Mouse (Mus musculus) embryonic facial prominence, embryonic 11.5 days (tissue): Measurements from ENCODE around the gene Ldlrad3. TPM values are rescaled to one million over a fixed set of nuclear protein-coding genes. Genes with fewer than 3 reads are reported as not detected.

Source experiments
- ATAC-seq: fragments of 200-750 bp; cut with Nextera tagmentation; replicated peaks from 2 replicates; pipeline ENCODE4 v1.8.0; 2017; ENCODE audit warnings: low read depth; ENCODE audit not compliant: insufficient number of reproducible peaks, low FRiP score, low TSS enrichment
- DNase-seq: peaks from one replicate; pipeline ENCODE4 v3.0.0-alpha.2; 2015; ENCODE audit warnings: low spot score
- H3K27ac ChIP-seq: fragments of 300-500 bp; sonication (generic); replicated peaks from 2 replicates; pipeline ENCODE4 v1.5.1; 2014; ENCODE audit warnings: mild to moderate bottlenecking, low read depth, low read length, control low read depth
- H3K27me3 ChIP-seq: fragments of 300-500 bp; sonication (generic); 2 replicates; pipeline ENCODE4 v1.6.1; 2014; ENCODE audit warnings: mild to moderate bottlenecking, low read length, moderate library complexity, mixed read lengths; ENCODE audit not compliant: control insufficient read depth, insufficient read depth
- H3K36me3 ChIP-seq: fragments of 300-500 bp; sonication (generic); replicated peaks from 2 replicates; pipeline ENCODE4 v1.6.1; 2014; ENCODE audit warnings: low read depth, mild to moderate bottlenecking, low read length, moderate library complexity, mixed read lengths; ENCODE audit not compliant: control insufficient read depth, insufficient read depth
- H3K4me1 ChIP-seq: fragments of 300-500 bp; sonication (generic); 2 replicates; pipeline ENCODE4 v1.6.1; 2014; ENCODE audit warnings: low read length, mixed read lengths; ENCODE audit not compliant: control insufficient read depth, insufficient read depth
- H3K4me2 ChIP-seq: fragments of 300-500 bp; sonication (generic); 2 replicates; pipeline ENCODE4 v1.6.1; 2014; ENCODE audit warnings: low read depth, mild to moderate bottlenecking, control low read depth, low read length, moderate library complexity
- H3K4me3 ChIP-seq: fragments of 300-500 bp; sonication (generic); 2 replicates; pipeline ENCODE4 v1.5.1; 2014; ENCODE audit warnings: low read depth, low read length, control low read depth
- H3K9ac ChIP-seq: fragments of 300-500 bp; sonication (generic); replicated peaks from 2 replicates; pipeline ENCODE4 v1.6.1; 2014; ENCODE audit warnings: mild to moderate bottlenecking, control low read depth, low read length
- H3K9me3 ChIP-seq: fragments of 300-500 bp; sonication (generic); replicated peaks from 2 replicates; pipeline ENCODE4 v1.6.1; 2016; ENCODE audit warnings: mild to moderate bottlenecking, low read length, inconsistent platforms, mixed read lengths; ENCODE audit not compliant: control insufficient read depth
- WGBS: fragments of 180-500 bp; shearing (Covaris S2); extraction: QIAGEN DNeasy Blood & Tissue Kit; methylation state at CpG from one replicate; pipeline ENCODE4 v1.1.7; 2014; 5-methylcytosine and 5-hydroxymethylcytosine counted together
- polyA plus RNA-seq: library from polyadenylated mRNA; unstranded; fragments of >200 nt; fragmentation: Nextera tagmentation; extraction: Ambion mirVana; gene quantifications from 2 replicates; pipeline ENCODE4 v1.2.1, GENCODE M21; 2014

The Ldlrad3 gene
- polyA plus RNA-seq, 1 experiment from 2014 or later = 47.6 TPM

GRCm38 (mm10) chr2:102147561-102147960 lies 38.6 kb downstream of the Ldlrad3 start:
- ATAC-seq = no peak
- WGBS = 71% methylated on average over 4 of the region's 4 CpGs
- no peaks in the 10 kb centered on the region for H3K36me3 ChIP-seq
- H3K27ac ChIP-seq = no peak overlapping the region
- H3K9me3 ChIP-seq = no peaks in the 10 kb centered on the region
- no peak overlapping the region for H3K9ac ChIP-seq
- no peak overlapping the region for H3K4me2 ChIP-seq
- no peak overlapping the region for H3K4me3 ChIP-seq
- H3K27me3 ChIP-seq = no peaks in the 10 kb centered on the region
- DNase-seq = no peak
- H3K4me1 ChIP-seq = no peaks in the 10 kb centered on the region

- Histone ChIP-seq H3K4me1 (no peaks in the 10 kb centered on the region), H3K27ac (no peak overlapping the region), H3K9me3 (no peaks in the 10 kb centered on the region), H3K27me3 (no peaks in the 10 kb centered on the region), H3K4me2 (no peak overlapping the region), H3K36me3 (no peaks in the 10 kb centered on the region), H3K9ac (no peak overlapping the region), H3K4me3 (no peak overlapping the region)
- WGBS = 89% methylated on average over 8 of the region's 8 CpGs
- DNase-seq = no peak
- ATAC-seq = no peak
Observed at GRCm38 (mm10) chr2:102146386-102146785, 39.8 kb downstream of the Ldlrad3 start.

GRCm38 (mm10) chr2:102145036-102145435 lies 41.1 kb downstream of the Ldlrad3 start:
- no peaks in the 10 kb centered on the region for H3K36me3 ChIP-seq
- H3K9me3 ChIP-seq = no peaks in the 10 kb centered on the region
- no peak overlapping the region for H3K9ac ChIP-seq
- no peak overlapping the region for H3K27ac ChIP-seq
- ATAC-seq (no peak), DNase-seq (no peak)
- WGBS = 79% methylated on average over 3 of the region's 3 CpGs
- H3K4me2 ChIP-seq = no peak overlapping the region
- no peak overlapping the region for H3K4me3 ChIP-seq
- H3K27me3 ChIP-seq = no peaks in the 10 kb centered on the region
- 0 out of 2 replicates have a peak, but pooled peaks cover 4% of the 10 kb centered on the region for H3K4me1 ChIP-seq

- peaks cover 6% of the 10 kb centered on the region; the same call in 1 of the 2 replicates for H3K4me1 ChIP-seq
- WGBS = 97% methylated on average over 1 of the region's 1 CpGs
- H3K36me3 ChIP-seq = no peaks in the 10 kb centered on the region
- H3K4me2 ChIP-seq = no peak overlapping the region
- no peak overlapping the region for H3K4me3 ChIP-seq
- H3K27me3 ChIP-seq = no peaks in the 10 kb centered on the region
- H3K9me3 ChIP-seq = no peaks in the 10 kb centered on the region
- no peak overlapping the region for H3K27ac ChIP-seq
- H3K9ac ChIP-seq = no peak overlapping the region
- no peak for ATAC-seq
- no peak for DNase-seq
Observed at GRCm38 (mm10) chr2:102144311-102144710, 41.9 kb downstream of the Ldlrad3 start.

- DNase-seq (no peak), ATAC-seq (no peak; the same call in 1 of the 2 replicates)
- no peak overlapping the region for H3K4me3 ChIP-seq
- H3K4me2 ChIP-seq = no peak overlapping the region
- H3K9ac ChIP-seq = no peak overlapping the region
- peaks cover 6% of the 10 kb centered on the region for H3K4me1 ChIP-seq
- H3K27me3 ChIP-seq = no peaks in the 10 kb centered on the region
- no peaks in the 10 kb centered on the region for H3K36me3 ChIP-seq
- WGBS = 65% methylated on average over 14 of the region's 14 CpGs
- no peaks in the 10 kb centered on the region for H3K9me3 ChIP-seq
- H3K27ac ChIP-seq = no peak overlapping the region
Observed at GRCm38 (mm10) chr2:102142654-102143271, 43.4 kb downstream of the Ldlrad3 start.

- ATAC-seq = no peak
- no peak overlapping the region for H3K9ac ChIP-seq
Observed at GRCm38 (mm10) chr2:102142197-102142623, 44.0 kb downstream of the Ldlrad3 start.

GRCm38 (mm10) chr2:102141199-102141598 lies 45.0 kb downstream of the Ldlrad3 start:
- Histone ChIP-seq H3K9ac (no peak overlapping the region), H3K27ac (no peak overlapping the region), H3K4me3 (no peak overlapping the region), H3K4me2 (no peak overlapping the region), H3K27me3 (no peaks in the 10 kb centered on the region), H3K36me3 (no peaks in the 10 kb centered on the region), H3K9me3 (no peaks in the 10 kb centered on the region), H3K4me1 (peaks cover 6% of the 10 kb centered on the region)
- ATAC-seq = no peak
- no peak for DNase-seq
- WGBS = 78% methylated on average over 2 of the region's 2 CpGs

More at GRCm38 (mm10) chr2:102142197-102142623, 44.0 kb downstream of the Ldlrad3 start:
- Histone ChIP-seq H3K4me2 (no peak overlapping the region), H3K27ac (no peak overlapping the region), H3K4me3 (no peak overlapping the region), H3K4me1 (peaks cover 6% of the 10 kb centered on the region), H3K36me3 (no peaks in the 10 kb centered on the region), H3K9me3 (no peaks in the 10 kb centered on the region), H3K27me3 (no peaks in the 10 kb centered on the region)
- DNase-seq = no peak
- WGBS = 72% methylated on average over 4 of the region's 4 CpGs

- H3K4me3 ChIP-seq = no peak overlapping the region
- no peaks in the 10 kb centered on the region for H3K27me3 ChIP-seq
- H3K9me3 ChIP-seq = no peaks in the 10 kb centered on the region
- no peak overlapping the region for H3K9ac ChIP-seq
- peaks cover 8% of the 10 kb centered on the region for H3K4me1 ChIP-seq
- no peak; the same call in 1 of the 2 replicates for ATAC-seq
- WGBS = 39% methylated on average over 6 of the region's 6 CpGs
- no peak overlapping the region for H3K4me2 ChIP-seq
- no peak for DNase-seq
- no peaks in the 10 kb centered on the region for H3K36me3 ChIP-seq
- no peak overlapping the region for H3K27ac ChIP-seq
Observed at GRCm38 (mm10) chr2:102137922-102138321, 48.3 kb downstream of the Ldlrad3 start.
